Mouse (Mus musculus): ENCODE data around the gene Tnik. TPM values are rescaled to one million over a fixed set of nuclear protein-coding genes. Genes with fewer than 3 reads are reported as not detected.

Gene Tnik
- polyA plus RNA-seq, 1 experiment from 2014 or later = 1.9 TPM

GRCm38 (mm10) chr3:28265656-28266055 lies 2.6 kb downstream of the Tnik start:
- Histone ChIP-seq H3K36me3 (replicated peaks) (no peaks in the 10 kb centered on the region), H3K9ac (no peak overlapping the region), H3K4me1 (replicated peaks) (peaks cover 15% of the 10 kb centered on the region), H3K27me3 (peaks cover 45% of the 10 kb centered on the region), H3K4me3 (replicated peaks) (no peak overlapping the region), H3K27ac (replicated peaks) (no peak overlapping the region), H3K4me2 (no peak overlapping the region; the same call in 1 of the 2 replicates), H3K9me3 (replicated peaks) (no peaks in the 10 kb centered on the region)
- 73% methylated on average over 5 of the region's 5 CpGs for WGBS (ENCODE audit: insufficient replicate concordance)
- ATAC-seq (ENCODE audit: insufficient read depth) = no peak

- H3K9ac ChIP-seq = no peak overlapping the region
- H3K9me3 ChIP-seq (replicated peaks) = no peaks in the 10 kb centered on the region
- no peaks in the 10 kb centered on the region for H3K36me3 ChIP-seq (replicated peaks)
- no peak overlapping the region for H3K4me2 ChIP-seq
- no peak for ATAC-seq (ENCODE audit: insufficient read depth)
- no peak overlapping the region for H3K4me3 ChIP-seq (replicated peaks)
- 70% methylated on average over 7 of the region's 7 CpGs for WGBS (ENCODE audit: insufficient replicate concordance)
- H3K27me3 ChIP-seq = peaks cover 31% of the 10 kb centered on the region
- no peak overlapping the region for H3K27ac ChIP-seq (replicated peaks)
- peaks cover 14% of the 10 kb centered on the region for H3K4me1 ChIP-seq (replicated peaks)
Measured at GRCm38 (mm10) chr3:28267211-28267610, 4.2 kb downstream of the Tnik start.

- Histone ChIP-seq H3K4me2 (no peak overlapping the region), H3K4me3 (replicated peaks) (no peak overlapping the region), H3K27me3 (peaks cover 6% of the 10 kb centered on the region), H3K36me3 (replicated peaks) (no peaks in the 10 kb centered on the region), H3K9ac (no peak overlapping the region), H3K27ac (replicated peaks) (no peak overlapping the region), H3K9me3 (replicated peaks) (no peaks in the 10 kb centered on the region), H3K4me1 (replicated peaks) (no peaks in the 10 kb centered on the region)
- WGBS (ENCODE audit: insufficient replicate concordance) = 55% methylated on average over 2 of the region's 2 CpGs
- ATAC-seq (ENCODE audit: insufficient read depth) = no peak
Measured at GRCm38 (mm10) chr3:28269716-28270115, 6.7 kb downstream of the Tnik start.

- no peak overlapping the region for H3K4me3 ChIP-seq (replicated peaks)
- no peak overlapping the region for H3K27ac ChIP-seq (replicated peaks)
- no peak overlapping the region for H3K9ac ChIP-seq
- no peak overlapping the region for H3K4me2 ChIP-seq
- no peaks in the 10 kb centered on the region for H3K27me3 ChIP-seq
- no peaks in the 10 kb centered on the region for H3K4me1 ChIP-seq (replicated peaks)
- H3K9me3 ChIP-seq (replicated peaks) = no peaks in the 10 kb centered on the region
- H3K36me3 ChIP-seq (replicated peaks) = no peaks in the 10 kb centered on the region
- no peak for ATAC-seq (ENCODE audit: insufficient read depth)
Measured at GRCm38 (mm10) chr3:28271884-28272283, 8.9 kb downstream of the Tnik start.

GRCm38 (mm10) chr3:28274763-28275162 lies 11.7 kb downstream of the Tnik start:
- Histone ChIP-seq H3K4me1 (replicated peaks) (no peaks in the 10 kb centered on the region), H3K4me3 (replicated peaks) (no peak overlapping the region), H3K9me3 (replicated peaks) (no peaks in the 10 kb centered on the region), H3K36me3 (replicated peaks) (no peaks in the 10 kb centered on the region), H3K27ac (replicated peaks) (no peak overlapping the region), H3K9ac (no peak overlapping the region), H3K4me2 (no peak overlapping the region), H3K27me3 (no peaks in the 10 kb centered on the region)
- ATAC-seq (ENCODE audit: insufficient read depth) = no peak
- 64% methylated on average over 4 of the region's 4 CpGs for WGBS (ENCODE audit: insufficient replicate concordance)

GRCm38 (mm10) chr3:28289693-28290092 lies 26.7 kb downstream of the Tnik start:
- Histone ChIP-seq H3K4me3 (replicated peaks) (no peak overlapping the region), H3K4me1 (replicated peaks) (no peaks in the 10 kb centered on the region), H3K27ac (replicated peaks) (no peak overlapping the region), H3K4me2 (no peak overlapping the region), H3K36me3 (replicated peaks) (no peaks in the 10 kb centered on the region), H3K9ac (no peak overlapping the region), H3K9me3 (replicated peaks) (no peaks in the 10 kb centered on the region), H3K27me3 (no peaks in the 10 kb centered on the region)
- no peak for ATAC-seq (ENCODE audit: insufficient read depth)
- 72% methylated on average over 1 of the region's 1 CpGs for WGBS (ENCODE audit: insufficient replicate concordance)

- no peaks in the 10 kb centered on the region for H3K27me3 ChIP-seq
- peak; percentile 89 for ATAC-seq (ENCODE audit: insufficient read depth)
- H3K4me2 ChIP-seq = peak overlapping the region; percentile 48
Measured at GRCm38 (mm10) chr3:28301378-28301777, 38.4 kb downstream of the Tnik start.

GRCm38 (mm10) chr3:28303915-28304314 lies 40.9 kb downstream of the Tnik start:
- no peak overlapping the region for H3K27ac ChIP-seq (replicated peaks)
- H3K4me2 ChIP-seq = no peak overlapping the region
- H3K4me1 ChIP-seq (replicated peaks) = peaks cover 23% of the 10 kb centered on the region
- ATAC-seq (ENCODE audit: insufficient read depth) = no peak
- 74% methylated on average over 5 of the region's 5 CpGs for WGBS (ENCODE audit: insufficient replicate concordance)
- H3K36me3 ChIP-seq (replicated peaks) = no peaks in the 10 kb centered on the region
- no peaks in the 10 kb centered on the region for H3K9me3 ChIP-seq (replicated peaks)
- H3K27me3 ChIP-seq = no peaks in the 10 kb centered on the region
- H3K4me3 ChIP-seq (replicated peaks) = no peak overlapping the region
- H3K9ac ChIP-seq = no peak overlapping the region

More at GRCm38 (mm10) chr3:28301378-28301777, 38.4 kb downstream of the Tnik start:
- 7% methylated on average over 4 of the region's 4 CpGs for WGBS (ENCODE audit: insufficient replicate concordance)
- Histone ChIP-seq H3K9me3 (replicated peaks) (no peaks in the 10 kb centered on the region), H3K27ac (replicated peaks) (no peak overlapping the region; the same call in 1 of the 2 replicates), H3K9ac (no peak overlapping the region), H3K36me3 (replicated peaks) (no peaks in the 10 kb centered on the region), H3K4me1 (replicated peaks) (peaks cover 23% of the 10 kb centered on the region), H3K4me3 (replicated peaks) (no peak overlapping the region)

- 62% methylated on average over 3 of the region's 3 CpGs for WGBS (ENCODE audit: insufficient replicate concordance)
- no peaks in the 10 kb centered on the region for H3K36me3 ChIP-seq (replicated peaks)
- H3K9me3 ChIP-seq (replicated peaks) = no peaks in the 10 kb centered on the region
- ATAC-seq (ENCODE audit: insufficient read depth) = no peak
- peaks cover 5% of the 10 kb centered on the region for H3K4me1 ChIP-seq (replicated peaks)
- no peaks in the 10 kb centered on the region for H3K27me3 ChIP-seq
- H3K9ac ChIP-seq = no peak overlapping the region
- H3K4me3 ChIP-seq (replicated peaks) = no peak overlapping the region
- H3K27ac ChIP-seq (replicated peaks) = no peak overlapping the region
- no peak overlapping the region for H3K4me2 ChIP-seq
Measured at GRCm38 (mm10) chr3:28306852-28307251, 43.8 kb downstream of the Tnik start.

GRCm38 (mm10) chr3:28314438-28314837 lies 51.4 kb downstream of the Tnik start:
- no peak for ATAC-seq (ENCODE audit: insufficient read depth)
- no peaks in the 10 kb centered on the region for H3K27me3 ChIP-seq
- WGBS (ENCODE audit: insufficient replicate concordance) = 63% methylated on average over 2 of the region's 2 CpGs
- H3K36me3 ChIP-seq (replicated peaks) = no peaks in the 10 kb centered on the region
- H3K9me3 ChIP-seq (replicated peaks) = no peaks in the 10 kb centered on the region
- no peak overlapping the region for H3K4me2 ChIP-seq
- H3K9ac ChIP-seq = no peak overlapping the region
- H3K27ac ChIP-seq (replicated peaks) = no peak overlapping the region
- H3K4me3 ChIP-seq (replicated peaks) = no peak overlapping the region
- no peaks in the 10 kb centered on the region for H3K4me1 ChIP-seq (replicated peaks)

- no peak for ATAC-seq (ENCODE audit: insufficient read depth)
- Histone ChIP-seq H3K4me3 (replicated peaks) (no peak overlapping the region), H3K36me3 (replicated peaks) (no peaks in the 10 kb centered on the region), H3K4me1 (replicated peaks) (no peaks in the 10 kb centered on the region), H3K4me2 (no peak overlapping the region), H3K27ac (replicated peaks) (no peak overlapping the region), H3K9ac (no peak overlapping the region), H3K27me3 (no peaks in the 10 kb centered on the region), H3K9me3 (replicated peaks) (no peaks in the 10 kb centered on the region)
- 45% methylated on average over 1 of the region's 1 CpGs for WGBS (ENCODE audit: insufficient replicate concordance)
Measured at GRCm38 (mm10) chr3:28317339-28317738, 54.3 kb downstream of the Tnik start.

GRCm38 (mm10) chr3:28321635-28322034 lies 58.6 kb downstream of the Tnik start:
- no peak overlapping the region for H3K27ac ChIP-seq (replicated peaks)
- no peaks in the 10 kb centered on the region for H3K4me1 ChIP-seq (replicated peaks)
- no peak overlapping the region for H3K9ac ChIP-seq
- H3K27me3 ChIP-seq = no peaks in the 10 kb centered on the region
- H3K9me3 ChIP-seq (replicated peaks) = no peaks in the 10 kb centered on the region
- H3K36me3 ChIP-seq (replicated peaks) = no peaks in the 10 kb centered on the region
- ATAC-seq (ENCODE audit: insufficient read depth) = no peak
- no peak overlapping the region for H3K4me3 ChIP-seq (replicated peaks)
- WGBS (ENCODE audit: insufficient replicate concordance) = 70% methylated on average over 8 of the region's 8 CpGs
- no peak overlapping the region for H3K4me2 ChIP-seq

Measured in liver, embryonic 15.5 days (tissue).